Mouse (Mus musculus) C2C12 (cell line): Measurements from ENCODE around the gene Rpl38. TPM values are rescaled to one million over a fixed set of nuclear protein-coding genes. Genes with fewer than 3 reads are reported as not detected.

Experiments
- H3K27me3 ChIP-seq: one replicate; pipeline ENCODE4 v1.6.1; 2011; ENCODE audit not compliant: control insufficient read depth, insufficient read depth, insufficient read length
- H3K36me3 ChIP-seq: one replicate; pipeline ENCODE4 v1.6.1; 2011; ENCODE audit not compliant: control insufficient read depth, insufficient read depth
- H3K4me3 ChIP-seq: one replicate; pipeline ENCODE4 v1.5.1; 2011; ENCODE audit warnings: mild to moderate bottlenecking, control low read depth; ENCODE audit not compliant: poor library complexity, insufficient read depth, severe bottlenecking
- H3K79me2 ChIP-seq: one replicate; pipeline ENCODE4 v1.6.1; 2011; ENCODE audit not compliant: control insufficient read depth, insufficient read depth
- H3K79me3 ChIP-seq: one replicate; pipeline ENCODE4 v1.6.1; 2011; ENCODE audit warnings: low read depth, control low read depth
- H3ac ChIP-seq: one replicate; pipeline ENCODE3; 2011; ENCODE audit warnings: low read depth; ENCODE audit not compliant: control insufficient read depth, insufficient read length
- CEBPB ChIP-seq: IDR thresholded peaks from one replicate; pipeline ENCODE4 v1.6.1; 2011; ENCODE audit warnings: low read depth, mild to moderate bottlenecking, control low read depth, moderate library complexity
- CTCF ChIP-seq: IDR thresholded peaks from one replicate; pipeline ENCODE4 v1.5.1; 2011; ENCODE audit not compliant: control insufficient read depth, insufficient read depth, insufficient read length
- FOSL1 ChIP-seq: IDR thresholded peaks from one replicate; pipeline ENCODE4 v1.8.0; 2011; ENCODE audit warnings: mild to moderate bottlenecking, low read length; ENCODE audit not compliant: poor library complexity, insufficient read depth, severe bottlenecking
- MAX ChIP-seq: IDR thresholded peaks from one replicate; pipeline ENCODE4 v1.6.1; 2011; ENCODE audit warnings: mild to moderate bottlenecking, control low read depth
- MYOD1 ChIP-seq: IDR thresholded peaks from one replicate; pipeline ENCODE4 v1.6.1; 2011; ENCODE audit warnings: low read depth; ENCODE audit not compliant: control insufficient read depth, insufficient read length
- MYOG ChIP-seq: IDR thresholded peaks from one replicate; pipeline ENCODE4 v1.6.1; 2011; ENCODE audit not compliant: control insufficient read depth, insufficient read length; ENCODE audit errors: extremely low read depth
- USF1 ChIP-seq: IDR thresholded peaks from one replicate; pipeline ENCODE4 v1.6.1; 2011; ENCODE audit warnings: low read depth, mild to moderate bottlenecking, control low read depth, moderate library complexity
- long read RNA-seq, 2 experiments: library from polyadenylated mRNA; unstranded; transcript quantifications; one replicate each; pipeline ENCODE4 v2.0.0; 2019 to 2020
- polyA plus RNA-seq: library from polyadenylated mRNA; unstranded; fragments of >200 nt; fragmentation: generic; extraction: Trizol; gene quantifications from one replicate; pipeline ENCODE4 v1.2.1, GENCODE M21; 2012; ENCODE audit warnings: missing spikeins

Gene Rpl38
- 3,802 TPM for polyA plus RNA-seq
- long read RNA-seq, experiment 1, transcript Rpl38-201 (5 exons, 364 nt), result minor isoform, 97 of 410 reads
- long read RNA-seq, experiment 1, transcript Rpl38-204 (5 exons, 371 nt), result major isoform, 286 of 410 reads
- long read RNA-seq, experiment 1, transcript Rpl38-203 (4 exons, 457 nt), result minor isoform, 14 of 410 reads
- long read RNA-seq, experiment 1, partial matches to known transcripts, result 0 of 410 reads
- long read RNA-seq, experiment 1, other reads (novel, unspliced or antisense), result 9 of 410 reads
- long read RNA-seq, experiment 2, transcript Rpl38-204 (5 exons, 371 nt), result major isoform, 82 of 110 reads
- long read RNA-seq, experiment 2, transcript Rpl38-203 (4 exons, 457 nt), result minor isoform, 6 of 110 reads
- long read RNA-seq, experiment 2, transcript Rpl38-201 (5 exons, 364 nt), result minor isoform, 22 of 110 reads
- long read RNA-seq, experiment 2, partial matches to known transcripts, result 0 of 110 reads
- long read RNA-seq, experiment 2, other reads (novel, unspliced or antisense), result 0 of 110 reads

DNA sequence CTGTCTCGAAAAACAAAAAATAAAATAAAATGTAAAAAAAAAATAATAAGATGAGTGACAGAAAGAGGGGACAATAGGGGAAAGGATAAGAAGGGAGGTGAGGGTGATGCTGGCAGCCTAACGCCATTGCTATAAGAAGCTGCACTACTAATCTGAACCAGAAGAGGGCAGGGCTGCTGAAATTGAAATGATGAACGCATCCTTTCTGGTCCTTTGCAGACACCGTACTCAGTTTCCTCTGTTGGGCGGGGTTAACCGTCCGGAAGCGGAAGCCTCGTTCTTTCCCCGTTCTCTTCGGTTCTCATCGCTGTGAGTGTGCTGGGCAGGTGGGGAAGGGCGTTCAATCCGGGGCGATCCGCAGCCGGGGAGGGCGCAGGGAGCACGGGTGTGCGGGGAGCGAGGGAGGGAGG is at the start of gene Rpl38:
Gene Rpl38 (plus strand): TSS at position 224 of the 410 bp plus-strand sequence.
- Histone ChIP-seq H3K79me3 (peaks cover 45% of the 10 kb centered on the region), H3ac (peak within 1 kb of the TSS; percentile 89), H3K27me3 (peaks cover 10% of the 10 kb centered on the region), H3K4me3 (peak within 1 kb of the TSS; percentile 92), H3K36me3 (peaks cover 43% of the 10 kb centered on the region), H3K79me2 (peaks cover 49% of the 10 kb centered on the region)
- TF ChIP-seq MAX, result peak; percentile 80
- TF ChIP-seq CEBPB, result no peak
- TF ChIP-seq CTCF, result peak; percentile 69

GRCm38 (mm10) chr11:114618697-114619417 is 49.5 kb upstream of the Rpl38 start:
- Histone ChIP-seq H3ac (no peak overlapping the region), H3K27me3 (no peaks in the 10 kb centered on the region), H3K4me3 (no peak overlapping the region), H3K36me3 (no peaks in the 10 kb centered on the region), H3K79me3 (no peaks in the 10 kb centered on the region), H3K79me2 (no peaks in the 10 kb centered on the region)
- TF ChIP-seq FOSL1 (no peak), CEBPB (no peak), MAX (no peak), USF1 (no peak), CTCF (no peak), MYOD1 (no peak), MYOG (no peak)

GRCm38 (mm10) chr11:114626071-114626690 is 42.1 kb upstream of the Rpl38 start:
- Histone ChIP-seq H3K4me3 (no peak overlapping the region), H3K79me2 (no peaks in the 10 kb centered on the region), H3ac (no peak overlapping the region), H3K36me3 (no peaks in the 10 kb centered on the region), H3K79me3 (no peaks in the 10 kb centered on the region), H3K27me3 (no peaks in the 10 kb centered on the region)
- TF ChIP-seq CEBPB (no peak), MYOG (no peak), CTCF (no peak), MYOD1 (no peak), FOSL1 (no peak), MAX (no peak), USF1 (no peak)

DNA sequence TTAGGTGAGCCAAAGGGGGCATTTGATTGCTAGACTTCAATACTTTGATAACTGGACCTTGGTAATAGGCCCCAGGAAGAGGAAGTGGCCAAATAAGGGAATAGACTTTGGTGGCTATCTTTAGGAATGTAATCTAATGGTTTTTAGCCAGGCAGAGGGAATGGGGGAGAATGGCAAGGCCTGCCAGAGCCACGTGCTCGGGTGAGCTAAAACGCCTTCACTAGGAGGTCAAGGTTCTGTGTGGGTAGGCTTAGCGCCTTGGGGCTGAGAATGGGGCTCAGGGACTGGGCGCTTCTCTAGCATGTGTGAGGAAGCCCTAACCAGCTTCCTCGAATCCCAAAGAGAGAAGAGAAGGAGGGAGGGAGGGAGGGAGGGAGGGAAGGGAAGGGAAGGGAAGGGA is 41.3 kb upstream of the Rpl38 start:
- Histone ChIP-seq H3K36me3 (no peaks in the 10 kb centered on the region), H3K27me3 (no peaks in the 10 kb centered on the region), H3K79me2 (no peaks in the 10 kb centered on the region), H3K4me3 (no peak overlapping the region), H3K79me3 (no peaks in the 10 kb centered on the region), H3ac (no peak overlapping the region)
- TF ChIP-seq CEBPB, result no peak
- TF ChIP-seq MAX, result no peak
- TF ChIP-seq MYOG, result no peak
- TF ChIP-seq FOSL1, result no peak
- no peak for TF ChIP-seq CTCF
- TF ChIP-seq MYOD1, result no peak
- TF ChIP-seq USF1, result no peak

DNA sequence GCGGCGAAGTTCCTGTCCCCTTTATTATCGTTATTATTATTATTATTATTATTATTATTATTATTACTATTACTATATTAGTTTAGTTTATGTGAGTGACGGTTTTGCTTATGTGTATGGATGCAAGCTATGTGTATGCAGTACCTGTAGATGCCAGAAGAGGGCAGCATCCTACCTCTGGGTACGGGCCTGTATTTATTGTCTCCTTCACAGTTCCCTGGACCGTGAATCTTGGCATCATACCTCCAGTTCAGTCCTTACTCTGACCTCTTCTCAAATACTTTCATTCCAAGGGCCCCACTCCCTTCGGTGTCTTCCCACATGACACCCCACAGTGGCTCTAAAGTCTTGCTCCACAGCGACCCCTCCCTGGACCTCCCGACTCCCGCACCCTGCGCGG is 40.3 kb upstream of the Rpl38 start:
- peaks cover under 1% of the 10 kb centered on the region for H3K27me3 ChIP-seq
- H3K79me2 ChIP-seq, result no peaks in the 10 kb centered on the region
- TF ChIP-seq MAX (no peak), MYOD1 (no peak), CEBPB (no peak), USF1 (no peak), CTCF (no peak), FOSL1 (no peak), MYOG (no peak)
- H3K79me3 ChIP-seq, result no peaks in the 10 kb centered on the region
- no peak overlapping the region for H3K4me3 ChIP-seq
- H3K36me3 ChIP-seq, result no peaks in the 10 kb centered on the region
- no peak overlapping the region for H3ac ChIP-seq
